Mouse (Mus musculus) liver, adult 2 months (tissue): ENCODE results near the gene Shank3.

Source experiments
- CTCF ChIP-seq: fragments of 200-500 bp; IDR thresholded peaks from 2 replicates; pipeline ENCODE4 v1.5.1; 2011; ENCODE audit warnings: low read depth, low read length, control low read depth
- POLR2A ChIP-seq: fragments of 200-500 bp; IDR thresholded peaks from 2 replicates; pipeline ENCODE4 v1.6.1; 2011; ENCODE audit warnings: low read length, control low read depth; ENCODE audit not compliant: insufficient read depth; ENCODE audit errors: extremely low read depth

DNA sequence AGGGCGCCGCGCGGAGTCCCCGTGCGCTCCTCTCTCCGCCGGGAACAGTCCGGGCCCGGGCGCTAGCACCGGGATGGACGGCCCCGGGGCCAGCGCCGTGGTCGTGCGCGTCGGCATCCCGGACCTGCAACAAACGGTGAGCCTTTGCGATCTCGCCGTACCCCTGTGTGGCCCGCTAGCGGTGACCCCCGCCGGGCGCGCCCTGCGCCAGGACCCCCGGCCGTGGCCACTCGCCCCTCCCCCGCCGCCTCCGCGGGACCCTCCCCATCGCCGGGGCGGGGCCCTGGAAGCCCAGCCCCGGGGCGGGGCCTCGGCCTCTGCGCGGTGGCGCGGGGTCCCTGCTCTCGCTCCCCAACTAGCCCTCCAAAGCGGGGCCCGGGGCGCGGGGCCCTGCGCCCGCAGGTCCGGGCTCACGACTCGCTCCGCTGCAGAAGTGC, 379 bp downstream of the Shank3 start:
- TF ChIP-seq POLR2A (no peak), CTCF (no peak)
